Mouse (Mus musculus): ENCODE measurements at regions not wholly inside any gene's neighbourhood (a gene's known extent, or its start where the extent isn't known, plus 50 kb on each side); places are given as distances from the start of the nearest gene placed in this dataset.

GRCm38 (mm10) chr10:67661666-67662065, 112.9 kb upstream of the Ado start:
- DNase-seq: no peak

GRCm38 (mm10) chr10:67658005-67658545, 109.3 kb upstream of the Ado start:
- no peak for DNase-seq

- DNase-seq: no peak
These were observed 108.5 kb upstream of the Ado start for GRCm38 (mm10) chr10:67657305-67657704.

GRCm38 (mm10) chr10:67654518-67654917, 105.8 kb upstream of the Ado start:
- DNase-seq: no peak

GRCm38 (mm10) chr10:67652300-67652699, 103.5 kb upstream of the Ado start:
- no peak for DNase-seq

GRCm38 (mm10) chr10:67651386-67651785, 102.6 kb upstream of the Ado start:
- no peak for DNase-seq

GRCm38 (mm10) chr10:67647777-67648727, 99.3 kb upstream of the Ado start:
- no peak for DNase-seq

- DNase-seq: no peak
These were observed 98.2 kb upstream of the Ado start for GRCm38 (mm10) chr10:67646659-67647559.

GRCm38 (mm10) chr10:67645821-67646220, 97.1 kb upstream of the Ado start:
- no peak for DNase-seq

- DNase-seq: no peak
These were observed 95.5 kb upstream of the Ado start for GRCm38 (mm10) chr10:67644280-67644679.

- peak in 1 of 2 experiments; percentile 8 for DNase-seq
These were observed 94.9 kb upstream of the Ado start for GRCm38 (mm10) chr10:67643685-67644084.

- DNase-seq: no peak
These were observed 88.6 kb upstream of the Ado start for GRCm38 (mm10) chr10:67637339-67637738.

- no peak for DNase-seq
These were observed 87.8 kb upstream of the Ado start for GRCm38 (mm10) chr10:67636569-67636968.

- no peak for DNase-seq
These were observed 86.0 kb upstream of the Ado start for GRCm38 (mm10) chr10:67634795-67635194.

GRCm38 (mm10) chr10:67633063-67633462, 84.3 kb upstream of the Ado start:
- no peak for DNase-seq

GRCm38 (mm10) chr10:67623338-67623737, 74.6 kb upstream of the Ado start:
- DNase-seq: no peak

GRCm38 (mm10) chr10:67620018-67620417, 71.3 kb upstream of the Ado start:
- DNase-seq: no peak

- no peak for DNase-seq
These were observed 69.4 kb upstream of the Ado start for GRCm38 (mm10) chr10:67618112-67618511.

GRCm38 (mm10) chr10:67615016-67615415, 66.3 kb upstream of the Ado start:
- DNase-seq: no peak

- no peak for DNase-seq
These were observed 61.9 kb upstream of the Ado start for GRCm38 (mm10) chr10:67610689-67611088.

- no peak for DNase-seq
These were observed 59.3 kb upstream of the Ado start for GRCm38 (mm10) chr10:67608033-67608432.

GRCm38 (mm10) chr10:67607297-67608032, 58.7 kb upstream of the Ado start:
- DNase-seq: no peak

- no peak for DNase-seq
These were observed 58.0 kb upstream of the Ado start for GRCm38 (mm10) chr10:67606739-67607138.

Data from cerebellum, postnatal 36 days (tissue).